Mouse (Mus musculus) liver, embryonic 12.5 days (tissue): ENCODE data around the gene Fezf1. TPM values are rescaled to one million over a fixed set of nuclear protein-coding genes. Genes with fewer than 3 reads are reported as not detected.

ENCODE experiments used
- ATAC-seq: fragments of 200-750 bp; cut with Nextera tagmentation; 2 replicates; pipeline ENCODE4 v1.8.0; 2017; ENCODE audit warnings: moderate number of reproducible peaks, mild to moderate bottlenecking, moderate library complexity
- H3K27ac ChIP-seq: fragments of 300-500 bp; sonication (generic); 2 replicates; pipeline ENCODE4 v1.5.1; 2016; ENCODE audit warnings: mild to moderate bottlenecking
- H3K27me3 ChIP-seq: fragments of 300-500 bp; sonication (generic); replicated peaks from 2 replicates; pipeline ENCODE4 v1.6.1; 2016; ENCODE audit warnings: mild to moderate bottlenecking, moderate library complexity
- H3K36me3 ChIP-seq: fragments of 300-500 bp; sonication (generic); 2 replicates; pipeline ENCODE4 v1.6.1; 2016; ENCODE audit warnings: mild to moderate bottlenecking, moderate library complexity
- H3K4me1 ChIP-seq: fragments of 300-500 bp; sonication (generic); 2 replicates; pipeline ENCODE4 v1.6.1; 2016
- H3K4me2 ChIP-seq: fragments of 300-500 bp; sonication (generic); 2 replicates; pipeline ENCODE4 v1.6.1; 2016; ENCODE audit warnings: mild to moderate bottlenecking, moderate library complexity
- H3K4me3 ChIP-seq: fragments of 300-500 bp; sonication (generic); 2 replicates; pipeline ENCODE4 v1.5.1; 2016; ENCODE audit warnings: mild to moderate bottlenecking, moderate library complexity
- H3K9ac ChIP-seq: fragments of 300-500 bp; sonication (generic); 2 replicates; pipeline ENCODE4 v1.6.1; 2016; ENCODE audit warnings: mild to moderate bottlenecking, moderate library complexity
- H3K9me3 ChIP-seq: fragments of 300-500 bp; sonication (generic); replicated peaks from 2 replicates; pipeline ENCODE4 v1.6.1; 2016; ENCODE audit warnings: mild to moderate bottlenecking, moderate library complexity
- WGBS: fragments of 180-500 bp; shearing (Covaris S2); methylation state at CpG from one replicate; pipeline ENCODE4 v1.1.7; 2016; ENCODE audit not compliant: insufficient replicate concordance; 5-methylcytosine and 5-hydroxymethylcytosine counted together
- polyA plus RNA-seq: library from polyadenylated mRNA; unstranded; fragments of >200 nt; fragmentation: Nextera tagmentation; extraction: Ambion mirVana; gene quantifications from 2 replicates; pipeline ENCODE4 v1.2.1, GENCODE M21; 2016

Fezf1 gene
- not detected in 2 replicates for polyA plus RNA-seq

DNA sequence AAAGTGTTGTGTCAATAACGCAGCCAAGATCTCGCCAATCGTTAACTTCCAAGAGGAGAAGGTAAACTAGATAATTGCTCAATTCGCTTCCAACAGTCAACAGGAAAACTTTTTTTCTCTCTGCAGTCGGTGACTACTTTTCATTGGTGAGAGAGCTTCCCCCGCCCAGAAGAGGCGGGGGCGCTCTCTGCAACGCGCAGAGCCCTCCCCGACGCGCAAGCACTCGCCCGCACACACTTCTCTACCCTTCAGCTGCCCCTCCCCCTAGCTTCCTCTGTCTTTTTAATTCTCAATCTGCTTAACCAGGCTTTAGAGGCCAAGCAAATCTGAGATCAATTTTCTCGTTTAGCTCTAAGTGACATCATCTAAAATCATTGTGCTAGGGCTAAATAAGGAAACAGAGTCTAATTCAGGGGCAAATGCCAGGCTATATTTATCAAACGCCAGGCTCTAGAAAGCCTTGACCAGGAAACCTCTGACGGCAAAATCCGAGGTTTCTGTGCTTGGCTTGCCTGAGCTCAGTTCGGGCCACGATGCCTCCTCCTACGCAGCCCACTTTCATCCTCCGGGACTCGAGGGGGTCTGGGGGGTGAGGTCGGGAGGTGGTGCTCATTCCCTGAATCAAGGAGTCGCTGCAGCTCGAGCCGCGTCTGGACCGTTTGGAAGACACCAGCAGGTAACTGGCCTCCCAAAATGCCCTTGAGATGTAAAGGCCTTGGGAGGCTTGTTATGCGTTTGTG is at the start of gene Fezf1:
TSS of gene Fezf1 (minus strand) at position 50 of the 740 bp plus-strand sequence.
- no peaks in the 10 kb centered on the region for H3K36me3 ChIP-seq
- H3K4me3 ChIP-seq: peak within 1 kb of the TSS; percentile 29
- peak within 1 kb of the TSS; percentile 52 for H3K4me2 ChIP-seq
- peaks cover 4% of the 10 kb centered on the region; the same call in 1 of the 2 replicates for H3K4me1 ChIP-seq
- H3K9ac ChIP-seq: no peak within 1 kb of the TSS
- 1% methylated on average over 31 of the region's 31 CpGs for whole genome bisulfite sequencing
- peaks cover 93% of the 10 kb centered on the region for H3K27me3 ChIP-seq
- H3K9me3 ChIP-seq: no peaks in the 10 kb centered on the region
- no peak within 1 kb of the TSS for H3K27ac ChIP-seq
- no peak for ATAC-seq

DNA sequence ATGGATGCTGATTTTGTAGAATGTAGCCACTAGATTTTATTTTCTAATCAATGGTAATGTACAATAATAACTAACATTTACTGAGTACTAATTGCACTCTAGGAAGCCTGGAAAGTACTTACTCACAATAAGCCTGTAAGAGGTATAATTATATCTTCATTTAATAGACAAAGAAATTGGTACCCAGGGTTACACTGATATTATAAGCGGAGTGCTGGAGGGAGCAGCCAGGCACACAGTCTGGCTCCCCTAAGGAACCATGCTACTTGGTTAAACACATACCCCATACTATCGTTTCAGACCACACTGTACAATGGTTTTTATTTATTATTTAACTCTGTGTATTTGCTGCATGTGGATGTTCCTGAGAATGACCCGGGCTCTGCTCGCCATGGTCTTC is 46.5 kb upstream of the Fezf1 start:
- no peaks in the 10 kb centered on the region for H3K9me3 ChIP-seq
- 70% methylated on average over 4 of the region's 4 CpGs for WGBS
- no peak for ATAC-seq
- no peak overlapping the region for H3K4me3 ChIP-seq
- no peak overlapping the region for H3K9ac ChIP-seq
- H3K36me3 ChIP-seq: no peaks in the 10 kb centered on the region
- no peaks in the 10 kb centered on the region for H3K27me3 ChIP-seq
- no peaks in the 10 kb centered on the region for H3K4me1 ChIP-seq
- no peak overlapping the region for H3K27ac ChIP-seq
- no peak overlapping the region for H3K4me2 ChIP-seq

DNA sequence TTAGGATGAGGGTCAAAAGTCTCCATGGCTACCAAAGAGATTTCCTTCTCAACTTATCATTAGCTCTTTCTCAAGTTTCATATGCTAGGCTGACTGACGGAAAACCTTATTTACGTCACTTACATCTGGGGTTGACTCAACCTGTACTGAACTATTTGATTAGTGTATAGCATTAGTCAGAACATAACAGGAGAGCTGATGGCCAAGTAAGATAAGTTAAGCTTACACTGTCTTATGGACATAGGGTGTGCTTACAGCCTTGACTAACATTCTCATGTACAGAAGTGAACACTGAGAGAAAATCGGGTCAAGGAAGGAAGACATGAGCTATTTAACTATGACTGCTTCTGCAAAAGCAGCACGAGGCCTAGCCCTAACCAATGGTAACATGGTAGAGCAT is 40.6 kb upstream of the Fezf1 start:
- Histone ChIP-seq H3K27me3 (no peaks in the 10 kb centered on the region), H3K4me2 (no peak overlapping the region), H3K4me1 (no peaks in the 10 kb centered on the region), H3K9me3 (no peaks in the 10 kb centered on the region), H3K27ac (no peak overlapping the region), H3K4me3 (no peak overlapping the region), H3K9ac (no peak overlapping the region), H3K36me3 (no peaks in the 10 kb centered on the region)
- WGBS: 63% methylated on average over 4 of the region's 4 CpGs
- no peak for ATAC-seq

DNA sequence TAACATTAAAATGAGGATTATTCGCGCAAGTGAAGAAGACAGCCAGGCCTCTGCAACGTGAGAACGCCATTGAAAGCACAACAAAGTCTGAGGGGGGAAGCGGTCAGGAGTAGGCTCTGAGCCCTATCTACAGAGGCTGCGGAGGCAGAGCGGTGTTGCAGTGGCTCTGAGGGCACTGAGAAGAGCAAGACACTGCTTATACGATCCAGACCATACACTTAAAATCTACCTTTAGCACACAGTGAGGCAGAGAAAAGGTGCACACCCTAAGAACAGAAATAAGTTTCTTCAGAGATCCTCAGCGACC is 33.3 kb upstream of the Fezf1 start:
- 49% methylated on average over 9 of the region's 9 CpGs for WGBS
- H3K36me3 ChIP-seq: no peaks in the 10 kb centered on the region
- H3K9ac ChIP-seq: no peak overlapping the region
- H3K27me3 ChIP-seq: no peaks in the 10 kb centered on the region
- H3K4me3 ChIP-seq: no peak overlapping the region
- ATAC-seq: no peak
- H3K4me2 ChIP-seq: no peak overlapping the region
- no peaks in the 10 kb centered on the region for H3K4me1 ChIP-seq
- no peaks in the 10 kb centered on the region for H3K9me3 ChIP-seq
- H3K27ac ChIP-seq: no peak overlapping the region

DNA sequence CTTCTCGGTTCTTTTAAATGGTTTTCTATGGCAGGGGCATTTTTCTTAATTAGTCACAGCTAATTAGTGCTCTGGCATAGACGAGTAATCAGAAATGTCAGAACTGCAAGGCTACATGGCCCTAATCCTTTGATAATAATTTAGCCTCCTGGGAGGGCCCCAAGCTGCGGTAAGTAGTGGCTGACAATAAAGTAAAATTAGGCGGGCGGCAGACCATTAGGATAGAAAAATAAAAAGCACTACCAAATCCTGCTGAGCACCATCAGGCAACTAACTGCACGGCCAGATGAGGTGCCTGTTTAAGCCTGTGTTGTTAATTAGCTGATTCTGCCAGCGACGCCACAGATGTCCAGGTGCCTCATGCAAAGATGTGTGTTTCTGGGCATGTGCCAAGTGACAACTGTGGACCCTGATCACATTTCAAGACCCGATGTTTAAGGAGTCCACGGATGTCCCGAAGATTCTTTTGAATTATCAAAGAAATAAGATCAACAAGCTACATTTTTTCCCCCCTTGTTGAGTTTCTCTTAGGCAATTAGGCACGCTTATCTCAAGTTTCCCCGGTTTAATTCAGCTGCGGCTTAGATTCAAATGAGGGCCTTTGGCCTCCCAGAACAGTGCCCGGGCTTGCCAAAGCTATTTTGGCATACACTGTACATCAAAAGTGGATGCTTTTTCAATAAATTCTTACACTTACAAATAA is 32.8 kb upstream of the Fezf1 start:
- Histone ChIP-seq H3K4me2 (no peak overlapping the region), H3K36me3 (no peaks in the 10 kb centered on the region), H3K9ac (no peak overlapping the region), H3K4me3 (no peak overlapping the region), H3K27ac (no peak overlapping the region), H3K4me1 (no peaks in the 10 kb centered on the region), H3K27me3 (no peaks in the 10 kb centered on the region), H3K9me3 (no peaks in the 10 kb centered on the region)
- 49% methylated on average over 15 of the region's 15 CpGs for WGBS
- no peak for ATAC-seq

DNA sequence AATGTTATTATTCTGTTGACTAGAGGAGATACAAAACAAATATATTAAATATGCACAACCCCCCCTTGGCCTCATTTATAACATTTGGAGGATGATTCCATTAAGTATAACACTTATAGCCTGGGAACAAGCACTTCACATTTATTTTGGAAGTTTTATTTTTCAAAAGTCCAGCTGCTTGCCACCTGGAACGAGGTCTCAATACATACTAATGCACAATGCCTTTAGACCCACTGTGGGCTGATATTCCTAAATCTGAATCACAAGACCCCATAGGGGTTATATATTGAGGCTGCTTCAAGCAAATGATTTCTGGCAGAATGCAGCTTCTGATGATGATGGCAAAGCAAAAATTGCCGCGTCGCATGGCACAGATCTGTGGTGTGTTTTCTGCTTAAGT is 25.3 kb upstream of the Fezf1 start:
- Histone ChIP-seq H3K36me3 (no peaks in the 10 kb centered on the region), H3K27ac (no peak overlapping the region), H3K9ac (no peak overlapping the region), H3K4me2 (no peak overlapping the region), H3K4me3 (no peak overlapping the region), H3K27me3 (peaks cover 8% of the 10 kb centered on the region; the same call in 1 of the 2 replicates), H3K4me1 (no peaks in the 10 kb centered on the region), H3K9me3 (no peaks in the 10 kb centered on the region)
- ATAC-seq: no peak
- WGBS: 71% methylated on average over 4 of the region's 4 CpGs

DNA sequence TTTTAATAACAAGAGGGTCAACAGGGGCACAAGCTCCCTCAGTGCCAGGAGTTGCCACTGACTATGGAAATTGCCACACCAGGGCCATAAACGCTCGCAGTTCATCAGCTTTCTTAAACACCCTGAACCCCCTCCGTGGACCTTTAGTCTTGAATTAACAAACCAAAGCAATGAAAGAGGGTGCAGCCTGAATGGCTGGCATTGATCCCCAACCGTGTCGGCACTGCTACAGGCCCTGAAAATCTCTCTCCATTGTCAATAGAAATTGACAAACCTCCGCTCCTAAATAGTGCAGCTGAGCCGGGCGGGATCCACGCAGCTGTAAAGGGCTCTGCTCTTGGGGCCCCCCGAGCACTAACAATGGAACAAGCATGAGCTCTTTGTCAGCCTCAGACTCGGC is 24.8 kb upstream of the Fezf1 start:
- Histone ChIP-seq H3K27ac (no peak overlapping the region), H3K4me3 (no peak overlapping the region), H3K4me1 (no peaks in the 10 kb centered on the region), H3K27me3 (peaks cover 8% of the 10 kb centered on the region; the same call in 1 of the 2 replicates), H3K36me3 (no peaks in the 10 kb centered on the region), H3K4me2 (no peak overlapping the region), H3K9ac (no peak overlapping the region), H3K9me3 (no peaks in the 10 kb centered on the region)
- ATAC-seq: no peak
- 21% methylated on average over 11 of the region's 11 CpGs for WGBS

DNA sequence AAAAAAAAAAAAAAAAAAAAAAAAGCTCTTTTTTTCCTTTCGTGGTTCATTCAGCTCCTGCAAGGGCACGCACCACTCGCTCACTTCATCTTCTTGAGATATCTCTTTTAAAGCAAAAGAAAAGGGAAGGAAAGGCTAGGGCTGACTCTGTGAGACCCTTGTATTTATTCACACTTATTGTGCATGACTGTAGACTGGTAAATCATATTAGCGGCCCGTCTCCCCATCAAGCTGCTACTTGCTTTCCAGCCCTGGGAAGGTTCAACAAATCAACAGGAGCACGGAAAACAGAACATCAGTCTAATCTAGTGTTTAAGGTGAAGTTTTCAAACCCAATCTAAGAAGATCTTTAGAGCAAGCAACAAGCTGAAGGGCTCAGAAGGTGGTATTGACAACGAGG is 24.4 kb upstream of the Fezf1 start:
- no peak overlapping the region for H3K27ac ChIP-seq
- no peak overlapping the region for H3K4me3 ChIP-seq
- ATAC-seq: no peak
- H3K4me1 ChIP-seq: no peaks in the 10 kb centered on the region
- no peak overlapping the region for H3K9ac ChIP-seq
- H3K9me3 ChIP-seq: no peaks in the 10 kb centered on the region
- no peak overlapping the region for H3K4me2 ChIP-seq
- peaks cover 8% of the 10 kb centered on the region; the same call in 1 of the 2 replicates for H3K27me3 ChIP-seq
- 32% methylated on average over 7 of the region's 7 CpGs for whole genome bisulfite sequencing
- no peaks in the 10 kb centered on the region for H3K36me3 ChIP-seq

DNA sequence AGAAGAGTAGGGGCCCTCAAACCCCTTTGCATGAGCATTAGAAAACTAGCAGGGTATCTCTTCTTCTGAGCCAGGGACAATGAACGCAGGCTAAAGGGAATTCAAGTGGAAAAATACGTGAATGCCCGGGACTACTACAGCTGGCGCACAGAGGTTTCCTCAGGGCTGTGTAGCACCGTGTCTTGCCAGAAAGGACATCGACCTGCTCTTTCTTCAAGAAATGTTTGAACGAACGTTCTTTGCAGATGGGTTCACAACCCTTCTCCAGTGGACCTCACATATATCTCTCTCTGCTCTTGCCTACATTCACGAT is 12.5 kb upstream of the Fezf1 start:
- H3K4me1 ChIP-seq: no peaks in the 10 kb centered on the region
- no peak overlapping the region for H3K9ac ChIP-seq
- no peak for ATAC-seq
- H3K36me3 ChIP-seq: no peaks in the 10 kb centered on the region
- peaks cover 58% of the 10 kb centered on the region for H3K27me3 ChIP-seq
- H3K4me3 ChIP-seq: no peak overlapping the region
- H3K9me3 ChIP-seq: no peaks in the 10 kb centered on the region
- H3K4me2 ChIP-seq: no peak overlapping the region
- 6% methylated on average over 9 of the region's 9 CpGs for WGBS
- H3K27ac ChIP-seq: no peak overlapping the region

DNA sequence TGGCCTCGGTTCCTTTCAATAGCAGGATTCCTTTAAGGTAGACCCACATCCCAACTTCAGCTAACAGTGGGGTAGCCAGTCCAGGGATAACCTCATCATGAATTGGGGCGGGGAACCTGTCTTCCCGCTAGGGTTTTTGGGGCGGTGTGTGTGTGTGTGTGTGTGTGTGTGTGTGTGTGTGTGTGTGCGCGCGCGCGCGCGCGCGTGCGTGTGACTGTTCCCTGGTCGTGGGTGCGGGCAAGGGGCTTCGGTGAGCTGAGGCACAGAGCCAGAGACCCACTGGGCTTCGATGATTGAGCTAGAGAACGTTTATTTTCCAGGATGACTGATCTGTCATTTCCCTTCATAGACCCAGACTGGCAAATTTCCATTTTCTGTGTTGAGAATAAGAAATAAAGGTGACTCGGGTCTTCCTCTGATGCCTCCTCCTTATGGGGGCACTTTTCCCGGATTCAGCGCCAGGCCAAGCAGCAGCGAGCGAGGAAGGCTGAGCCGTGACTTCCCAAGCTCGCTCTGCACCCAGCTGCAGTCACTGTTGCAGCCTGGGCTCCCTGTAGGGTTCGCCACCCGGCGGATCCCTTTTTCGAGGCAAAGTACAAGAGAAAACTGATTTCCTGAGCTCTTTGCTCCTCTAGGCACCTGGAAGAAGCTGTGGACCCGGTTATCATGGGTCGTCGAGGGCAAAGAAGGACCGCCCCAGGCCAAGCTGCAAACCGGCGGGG is 12.0 kb upstream of the Fezf1 start:
- WGBS: 8% methylated on average over 36 of the region's 36 CpGs
- H3K4me3 ChIP-seq: no peak overlapping the region
- no peak overlapping the region for H3K4me2 ChIP-seq

DNA sequence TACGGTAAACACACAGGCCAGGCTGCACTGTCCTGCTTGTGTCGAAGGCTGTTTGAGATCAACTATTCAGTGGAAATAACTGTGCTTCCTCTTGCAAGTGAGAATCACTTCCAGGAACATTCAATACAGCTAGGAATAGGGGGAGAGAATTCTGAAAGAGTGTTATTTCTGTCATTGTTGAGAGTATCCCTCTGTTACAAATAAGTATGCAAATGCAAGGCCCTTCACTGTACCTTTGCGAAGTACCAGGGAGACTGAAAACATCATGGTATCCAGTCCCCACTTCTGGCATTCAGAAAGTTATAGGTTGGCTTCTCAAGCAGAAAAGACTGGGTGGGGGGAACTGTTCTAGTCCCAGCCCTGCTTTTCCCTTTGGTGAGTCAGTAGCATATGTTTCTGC is 9.8 kb upstream of the Fezf1 start:
- Histone ChIP-seq H3K4me2 (no peak overlapping the region), H3K9ac (no peak overlapping the region), H3K4me3 (no peak overlapping the region), H3K27ac (no peak overlapping the region), H3K27me3 (peaks cover 86% of the 10 kb centered on the region), H3K36me3 (no peaks in the 10 kb centered on the region), H3K4me1 (no peaks in the 10 kb centered on the region), H3K9me3 (no peaks in the 10 kb centered on the region)
- WGBS: 23% methylated on average over 3 of the region's 3 CpGs
- no peak for ATAC-seq

More for the DNA sequence above, 12.0 kb upstream of the Fezf1 start:
- peaks cover 64% of the 10 kb centered on the region for H3K27me3 ChIP-seq
- ATAC-seq: no peak
- H3K9ac ChIP-seq: no peak overlapping the region
- no peaks in the 10 kb centered on the region for H3K4me1 ChIP-seq
- H3K27ac ChIP-seq: no peak overlapping the region
- H3K36me3 ChIP-seq: no peaks in the 10 kb centered on the region
- H3K9me3 ChIP-seq: no peaks in the 10 kb centered on the region

DNA sequence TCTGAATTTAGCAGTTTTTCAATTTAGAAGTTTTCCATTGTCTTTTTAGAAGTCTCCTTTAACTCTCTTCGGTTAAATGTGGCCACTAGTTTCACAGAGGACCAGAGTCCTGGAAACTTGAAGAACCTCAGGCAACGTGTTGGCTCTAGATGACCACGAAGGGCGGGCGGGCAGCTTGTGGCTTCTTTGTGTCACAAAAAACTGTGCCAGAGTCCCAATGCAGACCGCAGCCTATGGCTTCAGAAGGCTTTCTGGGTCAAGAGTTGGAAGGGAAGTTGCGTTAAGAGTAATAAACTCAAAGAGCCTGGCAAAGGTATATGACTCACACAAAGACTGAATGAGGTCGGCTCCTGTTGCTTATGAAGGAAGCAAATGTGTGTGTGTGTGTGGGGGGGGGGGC is 7.0 kb upstream of the Fezf1 start:
- no peak overlapping the region for H3K4me2 ChIP-seq
- H3K4me3 ChIP-seq: no peak overlapping the region
- no peaks in the 10 kb centered on the region for H3K36me3 ChIP-seq
- no peak for ATAC-seq
- no peak overlapping the region for H3K9ac ChIP-seq
- no peak overlapping the region for H3K27ac ChIP-seq
- WGBS: 6% methylated on average over 8 of the region's 8 CpGs
- H3K9me3 ChIP-seq: no peaks in the 10 kb centered on the region
- peaks cover 88% of the 10 kb centered on the region for H3K27me3 ChIP-seq
- no peaks in the 10 kb centered on the region for H3K4me1 ChIP-seq
